Mouse (Mus musculus): ENCODE results near the gene Slamf9. TPM values are rescaled to one million over a fixed set of nuclear protein-coding genes. Genes with fewer than 3 reads are reported as not detected.

Gene Slamf9
- total RNA-seq, 2 experiments from 2014 or later: 1.1 to 1.5 TPM

DNA sequence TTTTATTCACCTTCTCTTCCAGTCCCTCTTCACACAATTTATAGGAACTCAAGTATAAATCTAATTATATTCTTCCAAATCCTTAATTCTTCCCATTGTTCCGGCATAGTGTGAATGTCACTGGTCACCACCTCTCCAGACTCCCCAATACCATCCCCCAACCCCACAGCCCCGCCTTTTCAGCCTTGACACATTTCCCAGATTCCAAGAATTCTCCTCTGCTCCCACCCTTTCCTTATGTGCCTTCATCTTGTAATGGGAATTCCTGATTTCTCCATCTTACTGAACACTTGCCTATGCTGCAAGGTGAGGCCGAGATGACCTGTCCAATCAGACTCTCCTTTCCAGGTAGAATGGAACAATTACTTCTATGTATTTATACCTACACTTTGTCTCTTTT is 17.1 kb upstream of the Slamf9 start:
- no peak for DNase-seq
- intact Hi-C loops (cut with DNase I): no loop called here

DNA sequence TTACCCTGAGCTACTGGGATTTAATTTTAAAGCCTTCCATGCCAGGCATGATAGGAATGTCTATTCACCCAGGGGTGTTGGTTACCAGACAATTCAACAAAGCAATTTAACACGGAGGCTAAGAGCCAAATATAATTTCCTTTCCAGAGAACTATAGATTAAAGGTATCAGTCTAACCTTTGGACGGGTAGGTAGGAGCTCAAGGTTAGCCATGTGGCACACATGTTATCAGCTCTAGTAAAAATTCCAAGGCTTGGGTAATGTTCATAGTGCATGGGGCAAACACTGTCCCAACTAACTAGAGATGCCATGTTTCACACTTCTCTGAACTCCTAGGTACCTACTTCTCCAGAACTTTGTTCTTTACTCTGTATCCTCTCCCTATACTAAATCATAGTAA is 13.6 kb upstream of the Slamf9 start:
- DNase-seq: no peak
- intact Hi-C loops (cut with DNase I): no loop called here

DNA sequence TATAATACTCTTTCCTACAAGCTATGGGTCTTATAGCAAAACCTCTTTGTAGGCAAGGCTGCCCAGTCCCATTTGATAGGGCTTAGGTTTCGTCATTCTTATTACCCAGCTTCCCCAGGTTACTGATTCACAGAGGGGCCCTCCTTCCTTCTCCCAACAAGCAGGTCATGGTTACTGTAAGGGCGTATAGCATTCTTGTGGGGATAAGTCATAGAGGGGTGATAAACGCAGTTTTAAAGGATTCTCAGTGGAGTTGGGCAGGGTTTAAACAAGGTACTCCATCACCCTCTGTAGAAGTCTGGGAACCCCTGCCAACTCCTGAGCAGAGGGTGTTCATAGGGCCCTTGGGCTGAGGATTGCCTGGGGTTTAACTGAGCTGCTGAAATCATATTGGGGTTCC is 12.6 kb upstream of the Slamf9 start:
- intact Hi-C loops (cut with DNase I): no loop called here

DNA sequence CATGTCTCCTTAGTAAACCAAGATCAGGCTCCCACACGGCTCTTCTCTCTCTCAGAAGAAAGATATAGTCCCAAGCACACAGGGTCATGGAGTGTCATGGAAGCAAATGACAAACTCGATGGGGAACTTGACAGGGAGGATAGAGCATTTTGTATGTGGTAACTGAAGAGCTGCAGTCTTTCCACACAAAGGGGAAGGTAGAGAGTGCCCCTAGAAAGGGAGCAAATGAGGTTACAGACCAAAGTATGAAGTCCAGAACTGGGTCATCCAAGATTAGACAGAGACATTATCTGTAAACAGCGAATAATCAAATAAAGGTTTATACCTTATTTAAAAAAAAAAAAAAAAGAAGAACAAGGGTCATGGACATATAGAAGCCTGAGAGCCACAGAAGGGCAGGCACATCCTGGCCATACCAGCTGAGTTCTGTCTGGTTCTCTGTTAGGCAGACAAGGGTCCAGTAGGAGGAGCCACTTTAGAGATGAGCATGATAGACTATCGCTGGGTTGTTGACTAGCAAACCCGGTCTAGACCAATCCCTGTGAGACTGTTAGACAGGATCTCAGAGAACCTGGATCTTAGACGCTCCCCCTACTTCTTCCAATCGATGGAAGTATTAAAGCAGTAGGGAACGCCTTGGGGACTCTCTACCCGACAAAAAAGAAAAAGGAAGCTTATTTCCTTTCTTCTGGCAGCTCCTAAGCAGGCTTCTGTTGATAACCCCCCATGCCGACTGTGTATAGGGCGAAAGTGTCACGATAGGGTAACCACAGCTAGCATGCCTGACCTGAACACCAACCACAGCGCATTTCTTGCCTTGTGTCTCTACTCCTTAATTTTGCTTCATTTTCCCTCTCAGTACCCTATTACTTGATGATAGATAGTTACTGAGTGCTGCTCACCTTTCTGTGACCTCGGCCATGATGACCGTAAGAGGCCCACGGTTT is 11.5 kb upstream of the Slamf9 start:
- DNase-seq: no peak

More for the DNA sequence above, 12.6 kb upstream of the Slamf9 start:
- DNase-seq: no peak

DNA sequence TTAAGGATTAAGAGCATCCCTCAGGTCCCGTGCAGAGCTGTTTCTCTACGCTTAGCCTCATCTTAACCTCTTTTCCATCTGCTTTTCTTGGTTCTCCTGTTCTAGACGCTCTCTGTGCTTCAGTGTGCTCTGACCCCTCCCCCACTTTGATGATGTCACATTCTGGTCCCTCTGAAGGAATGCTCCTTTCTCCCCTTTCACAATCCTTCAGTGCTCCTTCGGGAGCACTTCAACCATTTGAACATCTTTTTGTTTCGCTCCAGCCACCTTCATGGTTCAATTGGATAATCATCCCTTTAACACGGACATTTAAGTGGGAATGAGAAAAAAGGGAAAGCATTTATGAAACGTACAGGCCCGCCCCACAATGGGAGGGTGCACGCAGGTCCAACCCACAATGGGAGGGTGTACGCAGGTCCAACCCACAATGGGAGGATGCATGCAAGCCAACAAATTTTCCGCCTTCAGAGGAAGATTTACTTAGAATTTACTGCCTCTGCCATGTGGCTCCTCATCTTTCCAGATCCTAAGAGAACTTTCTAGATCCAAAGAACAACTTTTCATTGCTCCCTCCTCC is 6.8 kb upstream of the Slamf9 start:
- no peak for DNase-seq
- intact Hi-C loops (cut with DNase I): no loop called here

More for the DNA sequence above, 11.5 kb upstream of the Slamf9 start:
- intact Hi-C loops (cut with DNase I): no loop called here

DNA sequence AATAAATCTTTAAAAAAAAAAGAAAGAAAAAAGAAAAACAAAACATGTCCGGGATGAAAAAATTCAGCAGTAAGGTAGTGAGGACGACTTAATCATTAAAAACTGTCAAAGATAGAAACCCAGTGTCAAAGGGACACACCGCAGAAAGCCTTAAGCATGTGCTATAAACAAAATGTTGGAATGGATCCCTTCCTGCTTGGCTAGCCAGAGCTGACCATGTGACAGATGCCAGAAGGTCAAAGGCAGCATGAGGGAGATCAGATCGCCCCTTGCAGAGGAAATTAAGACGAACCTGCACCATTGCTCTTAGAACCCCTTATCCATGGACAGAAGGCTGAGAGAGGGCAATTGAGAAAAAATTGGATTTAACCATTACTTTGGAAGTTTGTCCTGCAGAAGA is 5.8 kb upstream of the Slamf9 start:
- DNase-seq: no peak

DNA sequence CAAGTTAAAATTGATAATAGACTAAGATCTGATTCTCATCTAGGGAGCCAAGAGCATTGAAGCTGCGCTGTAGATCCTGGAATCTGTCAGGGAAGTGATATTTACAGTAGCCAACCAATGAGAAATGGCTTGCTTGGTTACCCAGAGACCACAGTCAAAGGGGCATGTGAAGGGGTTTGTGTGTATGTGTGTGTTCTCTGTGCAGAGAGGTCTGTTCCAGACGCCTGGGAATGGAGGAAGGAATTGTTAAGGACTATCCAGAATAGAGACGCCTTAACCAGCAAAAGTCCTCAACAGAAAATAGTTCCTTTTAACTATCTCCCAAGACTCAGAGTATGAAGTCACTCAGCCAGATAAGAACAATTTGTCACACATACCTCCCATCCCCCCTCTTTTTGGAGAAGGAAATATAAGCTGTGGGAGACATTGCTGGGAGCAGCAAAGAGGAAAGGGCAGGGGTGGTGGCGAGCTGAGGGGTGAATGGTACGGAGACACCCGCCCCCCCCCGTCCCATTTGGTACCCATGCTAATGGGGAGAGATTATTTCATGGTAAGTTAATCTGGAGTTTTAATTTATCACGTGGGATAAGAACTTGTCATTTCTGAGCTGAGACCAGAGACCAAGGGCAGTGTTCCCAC is 5.2 kb upstream of the Slamf9 start:
- no peak for DNase-seq

More for the DNA sequence above, 5.8 kb upstream of the Slamf9 start:
- intact Hi-C loops (cut with DNase I): no loop called here

DNA sequence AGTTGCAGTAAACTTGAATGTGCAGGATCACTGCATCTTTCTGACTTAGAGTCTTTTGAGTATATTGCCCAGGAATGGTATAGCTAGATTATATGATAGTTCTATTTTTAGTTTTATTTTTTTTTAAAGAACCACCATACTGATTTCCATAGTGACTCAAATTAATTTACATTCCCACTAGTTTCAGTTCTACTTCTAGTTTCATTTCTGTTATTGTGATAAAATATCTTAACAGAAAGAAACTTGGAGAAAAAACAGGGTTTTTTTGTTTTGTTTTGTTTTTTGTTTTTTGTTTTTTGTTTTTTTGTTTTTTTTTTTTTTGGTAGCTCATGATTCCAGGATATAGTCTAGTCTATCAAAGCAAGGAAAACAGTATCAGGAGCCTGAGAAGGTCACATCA is 2.2 kb upstream of the Slamf9 start:
- no peak for DNase-seq
- intact Hi-C loops (cut with DNase I): no loop called here

More for the DNA sequence above, 5.2 kb upstream of the Slamf9 start:
- intact Hi-C loops (cut with DNase I): no loop called here

DNA sequence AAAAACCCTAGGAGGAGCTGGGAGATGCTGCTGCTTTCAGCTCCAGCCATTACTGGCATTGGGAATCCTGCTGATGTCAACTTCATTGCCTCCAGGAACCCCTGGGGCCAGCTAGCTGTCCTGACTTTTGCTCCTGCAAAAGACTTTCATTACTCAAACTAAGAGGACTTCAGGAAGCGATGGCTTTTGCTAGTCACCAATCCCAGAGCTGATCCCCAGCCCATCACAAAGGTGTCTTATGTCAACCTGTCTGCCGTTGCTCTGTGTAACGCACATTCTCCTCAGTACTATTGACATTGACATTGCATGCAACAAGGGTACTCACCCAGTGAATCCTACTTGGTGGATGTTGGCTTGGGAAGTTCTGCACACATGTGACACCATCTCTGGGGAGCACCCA is 962 bp upstream of the Slamf9 start:
- intact Hi-C loops (cut with DNase I): no loop called here
- DNase-seq: no peak

DNA sequence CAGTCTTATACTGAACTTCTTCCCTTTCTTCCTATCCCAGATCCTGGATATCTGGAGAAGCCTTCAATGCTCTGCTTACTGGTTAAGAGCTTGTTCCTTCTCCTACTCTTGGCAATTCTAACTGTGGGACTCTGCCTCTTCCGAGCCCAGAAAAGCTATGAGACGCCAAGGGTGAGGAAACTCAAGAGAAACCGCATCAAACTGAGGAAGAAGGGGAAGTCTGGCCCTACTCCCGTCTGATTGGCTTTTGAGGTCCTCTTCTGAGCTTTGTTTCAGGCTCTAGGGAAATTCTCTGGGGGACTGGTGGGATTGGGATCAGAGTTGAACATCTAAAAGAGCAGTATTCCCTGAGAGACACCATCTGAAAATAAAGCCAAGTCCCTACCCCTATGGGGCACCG is 2.9 kb downstream of the Slamf9 start:
- DNase-seq: no peak
- intact Hi-C loops (cut with DNase I): no loop called here

DNA sequence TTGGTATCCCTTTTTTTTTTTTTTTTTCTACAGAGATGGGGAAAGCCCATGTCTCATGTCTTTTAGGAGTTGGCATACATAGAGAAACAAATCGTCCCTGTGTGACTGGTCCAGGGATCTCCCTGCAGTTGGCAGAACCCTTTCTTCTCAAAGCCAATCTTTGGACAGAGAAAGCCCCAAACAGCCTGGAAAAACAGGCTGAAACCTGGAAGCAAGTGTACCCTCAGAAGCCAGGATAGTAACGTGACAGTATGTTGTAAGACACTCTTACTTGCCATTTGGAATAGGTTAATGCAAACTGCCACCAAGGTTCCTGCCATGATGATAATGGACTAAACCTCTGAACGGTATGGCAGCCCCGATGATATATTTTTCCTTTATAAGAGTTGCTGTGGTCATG is 5.2 kb downstream of the Slamf9 start:
- DNase-seq: no peak
- intact Hi-C loops (cut with DNase I): no loop called here

DNA sequence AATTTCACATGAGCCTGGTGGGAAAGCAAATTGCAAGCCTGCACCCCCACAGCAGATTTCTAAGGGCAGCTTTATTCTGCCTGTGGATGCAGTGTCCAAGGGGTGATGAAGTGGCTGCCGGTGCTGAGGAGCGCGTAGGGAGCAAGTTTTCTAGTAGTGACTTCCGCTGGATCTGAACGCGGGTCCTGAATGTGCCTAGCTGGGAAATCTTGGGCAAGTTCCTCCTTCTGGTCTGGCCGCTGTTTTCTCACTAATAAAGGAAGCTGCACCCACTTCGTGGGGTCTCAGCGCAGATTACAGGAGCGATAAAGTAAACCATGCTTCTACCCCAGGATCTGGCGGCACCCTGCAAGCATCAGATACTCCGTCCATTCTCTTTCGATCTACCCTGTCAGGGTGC is 6.0 kb downstream of the Slamf9 start:
- no peak for DNase-seq
- intact Hi-C loops (cut with DNase I): no loop called here

DNA sequence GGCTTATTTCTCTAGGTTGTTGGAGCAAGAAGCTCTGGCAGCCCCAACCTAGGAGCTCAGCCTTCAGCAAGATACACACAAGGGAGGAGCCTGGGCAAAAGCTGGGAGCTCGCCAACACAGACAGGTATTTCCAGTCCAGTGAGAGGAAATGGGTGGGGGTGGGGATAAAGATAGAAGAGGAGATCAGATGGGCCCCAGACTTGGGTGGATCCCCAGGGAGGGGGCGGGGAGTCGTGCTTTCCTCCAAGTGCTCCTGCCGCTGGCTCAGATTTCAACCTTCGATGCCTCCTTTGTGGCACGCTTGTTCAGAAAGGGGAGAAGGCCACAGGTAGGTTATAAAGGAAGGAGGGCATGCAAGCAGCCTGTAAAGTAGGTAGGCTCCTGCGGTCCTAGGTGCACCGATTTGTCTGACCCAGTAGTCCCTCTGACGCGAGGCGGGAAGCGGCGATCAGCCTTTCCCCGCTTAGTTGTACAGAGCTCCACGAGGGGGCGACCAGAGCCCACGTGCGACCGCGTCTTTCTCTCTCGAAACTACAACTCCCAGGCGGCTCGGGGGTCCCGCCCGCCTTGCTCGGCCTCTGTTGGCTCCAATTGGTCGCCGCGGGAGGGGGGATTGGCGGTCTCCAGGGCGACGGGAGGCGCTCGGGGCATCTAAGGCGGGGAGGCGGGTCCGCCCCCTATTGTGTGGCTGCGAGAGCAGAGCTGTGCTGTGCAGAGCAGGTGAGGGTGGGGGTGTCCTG is 6.6 kb downstream of the Slamf9 start, which contains the start of gene Igsf9:
Gene Igsf9 (plus strand): TSS at position 249 of the 741 bp plus-strand sequence.
- intact Hi-C loops (cut with DNase I): no loop called here
- peak; percentile 81 to 85 for DNase-seq

DNA sequence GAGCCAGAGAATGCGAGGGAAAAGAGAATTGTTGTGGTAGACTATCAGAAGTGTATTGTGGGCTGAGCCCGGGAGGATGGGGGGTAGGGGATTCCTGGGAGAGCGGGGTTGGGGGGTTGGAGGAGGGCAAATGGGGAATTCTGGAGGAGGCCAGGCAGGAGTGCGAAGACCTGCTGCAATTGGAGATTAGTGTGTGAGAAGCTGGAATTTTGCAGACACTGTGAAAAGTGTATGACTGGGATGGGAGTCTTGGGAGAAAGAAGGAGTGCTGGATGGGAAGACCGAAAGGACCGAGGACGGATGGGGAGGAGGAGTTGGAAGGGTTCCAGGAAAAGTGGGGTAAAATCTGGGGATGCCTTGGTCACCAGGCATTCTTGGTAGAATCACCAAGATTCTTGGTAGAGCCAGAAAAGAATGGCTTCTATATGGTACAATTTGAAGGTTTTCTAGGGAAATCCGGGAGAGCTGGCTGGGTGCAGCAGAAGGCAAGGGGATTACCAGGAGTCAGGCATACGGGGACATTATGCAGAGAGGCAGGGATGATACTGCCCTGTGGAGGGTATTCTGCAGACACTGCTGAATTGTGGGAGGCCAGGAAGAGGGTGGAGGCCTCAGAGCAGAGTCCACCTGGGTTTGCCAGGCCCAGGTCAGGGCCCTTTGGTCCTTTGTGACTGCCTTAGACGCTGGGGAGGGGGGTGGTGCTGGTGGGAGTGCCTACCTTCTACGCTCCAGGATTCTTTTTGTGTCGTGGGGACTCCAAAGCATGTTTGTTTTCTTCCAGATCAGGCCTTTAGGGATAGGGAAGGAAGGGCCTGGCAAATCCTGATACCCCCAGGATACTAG is 7.6 kb downstream of the Slamf9 start:
- intact Hi-C loops (cut with DNase I): no loop called here
- no peak for DNase-seq

DNA sequence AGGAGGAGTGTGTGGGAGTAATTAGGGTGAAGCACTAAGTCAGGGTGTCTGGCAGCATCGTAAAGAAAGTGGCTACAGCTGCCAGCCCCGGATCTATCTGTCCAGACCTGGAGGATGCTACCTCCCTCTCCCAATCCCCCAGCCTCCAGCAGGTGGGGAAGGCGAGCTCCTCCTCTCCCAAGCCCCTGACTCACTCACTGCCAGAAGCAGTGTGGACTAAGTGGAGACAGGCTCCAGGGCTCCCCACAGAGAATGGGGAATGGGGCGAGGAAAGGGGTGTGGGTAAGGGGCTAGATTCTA is 8.2 kb downstream of the Slamf9 start:
- intact Hi-C loops (cut with DNase I): no loop called here
- no peak for DNase-seq

DNA sequence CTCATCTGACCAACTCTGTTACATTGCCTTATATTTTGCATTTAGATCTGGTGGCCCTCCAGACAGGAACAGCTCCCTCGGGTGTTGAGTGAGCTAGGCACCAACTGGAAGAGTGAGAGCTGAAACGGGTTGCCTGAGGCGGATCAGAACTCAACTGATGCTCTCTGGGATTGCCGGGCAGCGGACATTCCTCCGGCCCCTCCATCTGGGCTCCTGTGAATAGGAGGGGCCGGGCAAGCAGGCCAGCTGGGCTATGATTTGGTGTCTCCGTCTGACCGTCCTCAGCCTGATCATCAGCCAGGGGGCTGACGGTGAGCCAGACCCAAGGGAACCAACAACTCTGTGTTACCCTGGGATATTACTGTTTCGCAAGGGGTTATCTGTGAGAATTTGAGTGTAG is 9.1 kb downstream of the Slamf9 start:
- no peak for DNase-seq
- intact Hi-C loops (cut with DNase I): no loop called here

DNA sequence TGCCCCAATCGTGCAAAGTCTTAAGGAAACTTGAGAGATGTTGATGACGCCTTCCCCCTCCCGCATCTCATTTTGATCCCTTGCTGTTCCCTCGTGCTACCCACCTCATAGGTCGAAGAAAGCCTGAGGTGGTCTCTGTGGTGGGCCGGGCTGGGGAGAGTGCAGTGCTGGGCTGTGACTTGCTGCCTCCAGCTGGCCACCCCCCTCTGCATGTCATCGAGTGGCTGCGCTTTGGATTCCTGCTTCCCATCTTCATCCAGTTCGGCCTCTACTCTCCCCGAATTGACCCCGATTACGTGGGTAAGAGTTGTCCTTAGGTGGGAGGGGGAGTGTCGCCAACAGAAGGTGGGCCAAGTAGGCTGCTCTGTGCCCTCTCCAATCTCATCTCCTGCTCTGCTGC is 9.5 kb downstream of the Slamf9 start:
- no peak for DNase-seq
- intact Hi-C loops (cut with DNase I): no loop called here

DNA sequence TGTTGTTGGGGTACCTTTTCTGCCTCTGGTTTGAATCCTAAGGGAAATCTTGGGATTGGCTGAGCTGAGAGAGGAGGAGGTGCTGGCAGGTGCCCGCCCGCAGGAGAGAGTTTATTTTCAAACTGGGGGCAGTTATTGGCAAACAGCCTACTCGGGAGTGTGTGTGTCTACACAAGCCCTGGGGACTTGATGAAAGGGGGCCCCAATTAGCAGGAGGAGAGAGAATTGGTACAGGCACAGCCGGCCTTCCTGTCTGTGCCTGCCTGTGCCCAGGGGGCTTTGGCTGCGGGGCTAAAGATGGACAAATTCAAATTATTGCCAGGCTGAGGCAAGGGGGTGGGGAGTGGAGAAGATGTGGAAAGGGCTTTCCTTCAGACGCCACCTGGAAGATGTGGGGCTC is 10.7 kb downstream of the Slamf9 start:
- intact Hi-C loops (cut with DNase I): no loop called here
- DNase-seq: no peak

DNA sequence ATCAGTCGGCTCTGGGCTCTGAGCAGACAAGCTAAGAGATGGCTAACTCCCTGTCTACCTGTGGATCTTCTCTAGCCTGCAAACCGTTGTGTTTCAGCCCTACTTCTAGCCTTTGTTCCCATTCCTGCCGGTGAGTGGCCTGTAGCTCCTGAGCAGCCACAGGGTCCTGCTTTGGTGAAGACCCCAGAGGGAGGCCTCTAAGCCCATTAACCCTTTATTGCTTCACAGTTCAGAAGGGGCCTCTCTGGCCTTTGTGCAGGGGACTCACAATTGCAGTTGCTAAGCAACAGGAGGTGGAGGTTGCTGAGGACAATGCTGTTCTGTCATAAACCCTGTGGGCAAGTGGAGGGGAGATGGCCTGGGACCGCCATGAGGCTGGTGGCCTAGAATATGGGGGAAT is 11.1 kb downstream of the Slamf9 start:
- intact Hi-C loops (cut with DNase I): no loop called here
- no peak for DNase-seq

DNA sequence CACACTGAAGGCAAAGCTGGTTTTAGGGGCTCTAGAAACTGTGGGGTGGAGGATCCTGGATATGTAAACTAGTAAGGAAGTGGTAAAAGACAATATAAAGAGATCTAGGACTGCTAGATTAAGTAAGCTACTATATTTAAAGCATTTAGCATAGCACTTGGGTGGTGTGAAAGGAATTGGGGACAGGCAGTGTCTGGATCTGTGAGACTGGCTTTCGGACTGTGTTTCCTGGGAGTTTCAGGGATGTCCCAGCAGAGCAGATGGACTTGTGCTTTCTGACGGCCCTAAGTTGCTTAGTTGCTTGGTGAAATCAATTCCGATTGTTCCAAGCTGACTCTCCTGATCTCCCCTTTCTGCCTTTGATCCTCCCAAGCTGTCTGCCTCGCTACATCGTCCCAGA is 11.5 kb downstream of the Slamf9 start:
- DNase-seq: no peak
- intact Hi-C loops (cut with DNase I): no loop called here

All from heart, postnatal 36 days (tissue).